Mouse (Mus musculus): ENCODE measurements around the gene Tubd1. TPM values are rescaled to one million over a fixed set of nuclear protein-coding genes. Genes with fewer than 3 reads are reported as not detected.
"Not testable (repeated sequence)": the region's sequence is repeated elsewhere in the genome, so short reads cannot be mapped to it uniquely, and the experiment has no call there.

The Tubd1 gene
- polyA plus RNA-seq, 1 experiment, result 1.2 TPM

DNA sequence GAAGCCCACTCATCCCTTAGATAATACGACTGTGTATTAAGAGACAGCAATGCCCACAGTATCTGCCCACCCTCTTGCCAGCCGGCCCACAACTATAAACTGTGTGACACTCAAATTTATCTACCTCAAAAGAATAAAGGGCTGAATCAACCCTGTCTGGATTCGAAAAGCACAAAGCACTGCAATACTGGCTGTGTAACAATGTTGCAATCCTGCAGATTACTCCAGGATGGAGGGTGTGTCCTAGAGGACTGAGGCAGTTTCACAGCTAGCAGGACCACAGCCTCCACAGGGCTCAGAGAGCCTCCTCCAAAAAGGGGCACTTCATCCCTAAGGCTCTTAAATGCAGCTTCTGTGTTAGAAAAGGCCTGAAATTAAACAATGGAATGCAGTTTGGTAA lies 28.2 kb upstream of the Tubd1 start:
- no peak overlapping the region for H3K27ac ChIP-seq (ENCODE audit: insufficient read depth, low read depth, low read length)
- no peaks in the 10 kb centered on the region for H3K27me3 ChIP-seq (ENCODE audit: control insufficient read depth, insufficient read depth, low read length)
- no peaks in the 10 kb centered on the region for H3K4me1 ChIP-seq (ENCODE audit: control insufficient read depth, insufficient read depth, insufficient read length, low read length)
- H3K36me3 ChIP-seq (ENCODE audit: control insufficient read depth, insufficient read depth, low read length), result peaks cover 55% of the 10 kb centered on the region
- H3K4me3 ChIP-seq (ENCODE audit: low read depth, low read length), result no peak overlapping the region
- WGBS, result 86% methylated on average over 3 of the region's 3 CpGs
- TF ChIP-seq CTCF (IDR thresholded peaks at IDR 0.05; ENCODE audit: extremely low read depth, insufficient read length, insufficient replicate concordance, low read depth, low read length) (no peak), POLR2A (IDR thresholded peaks at IDR 0.05; ENCODE audit: low read depth, low read length) (no peak)

DNA sequence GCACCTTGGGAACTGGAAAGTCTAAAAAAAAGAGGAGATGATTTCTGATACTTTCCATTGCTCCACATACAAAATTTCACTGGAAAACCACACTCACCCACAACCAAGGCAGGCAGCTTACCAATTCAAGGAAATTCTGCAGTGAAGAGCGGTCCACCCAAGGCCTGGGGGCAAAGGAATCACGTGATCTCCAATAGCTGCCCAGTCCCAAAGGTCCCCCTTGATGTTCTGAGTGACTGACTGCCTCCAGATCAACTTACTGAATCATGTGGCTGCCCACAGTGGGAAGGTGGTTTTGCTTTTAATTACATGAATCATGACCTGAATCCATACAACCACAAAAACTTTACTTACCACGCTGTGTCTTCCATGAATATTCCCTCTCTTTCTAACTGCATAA lies 27.6 kb upstream of the Tubd1 start:
- H3K27ac ChIP-seq (ENCODE audit: insufficient read depth, low read depth, low read length), result no peak overlapping the region
- H3K36me3 ChIP-seq (ENCODE audit: control insufficient read depth, insufficient read depth, low read length), result peaks cover 52% of the 10 kb centered on the region
- H3K4me1 ChIP-seq (ENCODE audit: control insufficient read depth, insufficient read depth, insufficient read length, low read length), result no peaks in the 10 kb centered on the region
- no peak overlapping the region for H3K4me3 ChIP-seq (ENCODE audit: low read depth, low read length)
- 98% methylated on average over 3 of the region's 3 CpGs for WGBS
- H3K27me3 ChIP-seq (ENCODE audit: control insufficient read depth, insufficient read depth, low read length), result no peaks in the 10 kb centered on the region
- TF ChIP-seq CTCF (IDR thresholded peaks at IDR 0.05; ENCODE audit: extremely low read depth, insufficient read length, insufficient replicate concordance, low read depth, low read length), result no peak
- TF ChIP-seq POLR2A (IDR thresholded peaks at IDR 0.05; ENCODE audit: low read depth, low read length), result no peak

DNA sequence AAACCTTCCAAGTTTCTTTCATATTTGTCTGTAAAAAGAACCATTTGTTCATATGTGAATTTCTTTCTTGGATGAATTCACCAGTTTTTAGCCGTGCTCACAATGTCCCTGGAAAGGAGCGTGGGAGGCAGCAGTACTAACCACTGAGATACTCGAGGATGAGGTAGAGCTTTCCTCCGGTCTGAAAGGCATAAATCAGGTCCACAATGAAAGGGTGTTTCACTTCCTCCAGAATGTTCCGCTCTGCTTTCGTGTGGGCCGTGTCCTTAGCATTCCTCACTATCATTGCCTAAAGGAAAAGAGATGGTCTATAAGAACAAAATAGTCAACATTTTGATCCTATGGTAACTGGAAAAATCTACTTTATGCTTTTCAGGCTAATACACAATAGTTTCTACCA lies 25.0 kb upstream of the Tubd1 start:
- H3K4me1 ChIP-seq (ENCODE audit: control insufficient read depth, insufficient read depth, insufficient read length, low read length), result no peaks in the 10 kb centered on the region
- TF ChIP-seq POLR2A (IDR thresholded peaks at IDR 0.05; ENCODE audit: low read depth, low read length), result no peak
- no peak for TF ChIP-seq CTCF (IDR thresholded peaks at IDR 0.05; ENCODE audit: extremely low read depth, insufficient read length, insufficient replicate concordance, low read depth, low read length)
- no peak overlapping the region for H3K27ac ChIP-seq (ENCODE audit: insufficient read depth, low read depth, low read length)
- H3K4me3 ChIP-seq (ENCODE audit: low read depth, low read length), result no peak overlapping the region
- 87% methylated on average over 7 of the region's 7 CpGs for whole genome bisulfite sequencing
- no peaks in the 10 kb centered on the region for H3K27me3 ChIP-seq (ENCODE audit: control insufficient read depth, insufficient read depth, low read length)
- peaks cover 61% of the 10 kb centered on the region for H3K36me3 ChIP-seq (ENCODE audit: control insufficient read depth, insufficient read depth, low read length)

DNA sequence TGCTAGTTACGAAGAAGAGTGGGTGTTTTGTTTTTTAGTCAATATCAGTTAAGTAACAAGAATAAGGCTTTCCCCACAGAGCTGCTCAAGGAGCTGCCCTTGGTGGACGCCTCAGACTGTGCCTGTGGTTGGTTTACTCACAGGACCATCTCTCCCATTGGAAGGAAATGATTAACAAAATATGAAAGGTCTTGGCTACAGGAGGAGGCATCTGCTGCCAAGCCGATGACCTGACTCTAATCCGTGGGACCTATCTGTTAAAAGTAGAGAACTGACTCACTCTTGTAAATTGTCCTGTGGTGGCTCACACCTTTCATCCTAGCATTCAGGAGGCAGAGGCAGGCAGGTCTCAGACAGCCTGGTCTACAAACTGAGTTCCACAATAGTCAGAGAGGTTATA lies 17.3 kb upstream of the Tubd1 start:
- TF ChIP-seq CTCF (IDR thresholded peaks at IDR 0.05; ENCODE audit: extremely low read depth, insufficient read length, insufficient replicate concordance, low read depth, low read length) (no peak), POLR2A (IDR thresholded peaks at IDR 0.05; ENCODE audit: low read depth, low read length) (no peak)
- WGBS, result 76% methylated on average over 4 of the region's 4 CpGs

DNA sequence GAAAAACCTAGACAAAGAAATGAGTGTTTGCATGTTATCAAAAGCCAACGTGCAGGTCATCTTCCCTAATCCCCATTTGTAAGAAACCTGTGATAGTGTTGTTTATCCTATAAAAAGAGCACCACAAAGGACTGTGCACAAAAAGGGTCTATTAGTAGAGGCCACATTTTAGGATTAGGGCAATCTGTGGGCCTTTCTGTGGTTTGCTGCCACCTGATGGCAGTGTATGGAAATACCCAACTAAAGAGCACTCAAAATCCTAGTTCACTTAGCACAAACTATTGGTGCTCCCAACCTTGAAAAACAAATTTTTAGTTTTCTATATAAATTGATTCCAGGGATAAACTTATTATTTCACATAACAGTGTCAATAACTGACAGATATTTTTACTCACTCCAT lies 12.0 kb upstream of the Tubd1 start:
- no peaks in the 10 kb centered on the region for H3K27me3 ChIP-seq (ENCODE audit: control insufficient read depth, insufficient read depth, low read length)
- no peak overlapping the region for H3K27ac ChIP-seq (ENCODE audit: insufficient read depth, low read depth, low read length)
- TF ChIP-seq POLR2A (IDR thresholded peaks at IDR 0.05; ENCODE audit: low read depth, low read length) (no peak), CTCF (IDR thresholded peaks at IDR 0.05; ENCODE audit: extremely low read depth, insufficient read length, insufficient replicate concordance, low read depth, low read length) (no peak)
- no peak overlapping the region for H3K4me3 ChIP-seq (ENCODE audit: low read depth, low read length)
- H3K4me1 ChIP-seq (ENCODE audit: control insufficient read depth, insufficient read depth, insufficient read length, low read length), result peaks cover 2% of the 10 kb centered on the region; the same call in 1 of the 2 replicates
- 53% methylated on average over 1 of the region's 1 CpGs for WGBS
- peaks cover 31% of the 10 kb centered on the region for H3K36me3 ChIP-seq (ENCODE audit: control insufficient read depth, insufficient read depth, low read length)

More for the DNA sequence above, 17.3 kb upstream of the Tubd1 start:
- Histone ChIP-seq H3K36me3 (ENCODE audit: control insufficient read depth, insufficient read depth, low read length) (peaks cover 55% of the 10 kb centered on the region), H3K4me1 (ENCODE audit: control insufficient read depth, insufficient read depth, insufficient read length, low read length) (peaks cover 2% of the 10 kb centered on the region; the same call in 1 of the 2 replicates), H3K4me3 (ENCODE audit: low read depth, low read length) (no peak overlapping the region), H3K27me3 (ENCODE audit: control insufficient read depth, insufficient read depth, low read length) (no peaks in the 10 kb centered on the region), H3K27ac (ENCODE audit: insufficient read depth, low read depth, low read length) (no peak overlapping the region)

DNA sequence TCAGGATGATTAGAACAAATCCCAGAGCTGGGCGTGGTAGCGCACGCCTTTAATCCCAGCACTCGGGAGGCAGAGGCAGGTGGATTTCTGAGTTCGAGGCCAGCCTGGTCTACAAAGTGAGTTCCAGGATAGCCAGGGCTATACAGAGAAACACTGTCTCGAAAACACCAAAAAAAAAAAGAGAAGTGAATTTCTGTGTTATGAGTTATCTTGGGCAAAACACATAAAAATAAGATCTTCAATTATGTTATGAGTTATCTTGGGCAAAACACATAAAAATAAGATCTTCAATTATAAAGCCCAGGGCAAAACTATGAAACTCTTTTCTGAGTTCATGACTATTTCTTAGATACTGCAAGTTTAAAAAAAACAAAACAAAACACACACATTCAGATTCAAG lies 11.5 kb upstream of the Tubd1 start:
- H3K36me3 ChIP-seq (ENCODE audit: control insufficient read depth, insufficient read depth, low read length), result peaks cover 29% of the 10 kb centered on the region
- H3K4me1 ChIP-seq (ENCODE audit: control insufficient read depth, insufficient read depth, insufficient read length, low read length); H3K27me3 ChIP-seq (ENCODE audit: control insufficient read depth, insufficient read depth, low read length); H3K27ac ChIP-seq (ENCODE audit: insufficient read depth, low read depth, low read length); H3K4me3 ChIP-seq (ENCODE audit: low read depth, low read length): not testable (repeated sequence)
- 84% methylated on average over 6 of the region's 6 CpGs for WGBS

DNA sequence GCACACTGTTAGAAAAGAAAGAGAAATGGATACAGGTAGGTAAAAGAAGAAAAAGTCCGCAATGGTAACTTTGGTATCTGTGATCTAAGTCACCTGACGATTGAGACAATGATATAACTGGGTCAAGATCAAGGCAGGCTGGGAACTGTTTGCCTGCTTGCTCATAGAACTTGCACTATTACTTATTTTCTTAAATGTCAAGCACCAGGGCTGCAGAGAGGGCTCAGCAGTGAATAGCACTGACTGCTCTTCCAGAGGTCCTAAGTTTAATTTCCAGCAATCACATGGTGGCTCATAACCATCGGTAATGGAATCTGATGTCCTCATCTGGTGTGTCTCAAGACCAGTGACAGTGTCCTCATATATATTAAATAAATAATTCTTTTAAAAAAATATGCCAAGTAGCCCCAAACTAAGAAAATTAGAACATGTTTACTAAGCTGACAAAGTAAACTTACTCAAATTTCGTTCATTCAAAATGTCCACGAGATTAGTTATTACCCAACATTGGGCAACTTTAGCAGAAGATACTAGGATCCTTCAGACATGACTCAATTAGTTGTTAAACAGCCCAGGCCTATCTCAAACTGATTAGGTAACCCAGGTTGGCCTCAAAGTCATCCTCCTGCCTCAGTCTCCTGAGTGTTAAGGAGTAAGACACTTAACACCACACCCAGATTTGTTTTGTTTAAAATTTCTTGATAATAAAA lies 10.4 kb upstream of the Tubd1 start:
- peaks cover 20% of the 10 kb centered on the region for H3K36me3 ChIP-seq (ENCODE audit: control insufficient read depth, insufficient read depth, low read length)
- no peaks in the 10 kb centered on the region for H3K27me3 ChIP-seq (ENCODE audit: control insufficient read depth, insufficient read depth, low read length)
- no peak for TF ChIP-seq CTCF (IDR thresholded peaks at IDR 0.05; ENCODE audit: extremely low read depth, insufficient read length, insufficient replicate concordance, low read depth, low read length)
- no peak for TF ChIP-seq POLR2A (IDR thresholded peaks at IDR 0.05; ENCODE audit: low read depth, low read length)
- H3K27ac ChIP-seq (ENCODE audit: insufficient read depth, low read depth, low read length), result no peak overlapping the region
- WGBS, result 75% methylated on average over 5 of the region's 5 CpGs
- no peaks in the 10 kb centered on the region for H3K4me1 ChIP-seq (ENCODE audit: control insufficient read depth, insufficient read depth, insufficient read length, low read length)
- no peak overlapping the region for H3K4me3 ChIP-seq (ENCODE audit: low read depth, low read length)
